Mouse (Mus musculus) CH12.LX (cell line): ENCODE data around the gene Anapc16.

ENCODE experiments used
- CHD2 ChIP-seq: IDR thresholded peaks from 2 replicates; pipeline ENCODE4 v1.6.1; 2011; ENCODE audit warnings: low read length, improper control_type of control experiment
- CTCF ChIP-seq, 2 experiments: IDR thresholded peaks in 1 of 2; conservative IDR thresholded peaks in 1 of 2; 2 replicates each; pipeline ENCODE4 v1.5.1; 2011 to 2012; ENCODE audit warnings: low read depth in 2 of 2, low read length in 2 of 2, improper control_type of control experiment in 1 of 2, inconsistent platforms in 1 of 2, mild to moderate bottlenecking in 1 of 2, moderate library complexity in 1 of 2
- E2F4 ChIP-seq: IDR thresholded peaks from 2 replicates; pipeline ENCODE4 v1.6.1; 2011; ENCODE audit warnings: low read depth, low read length, improper control_type of control experiment; ENCODE audit not compliant: insufficient replicate concordance
- EP300 ChIP-seq: IDR thresholded peaks from 2 replicates; pipeline ENCODE4 v1.6.1; 2011; ENCODE audit warnings: low read length, improper control_type of control experiment
- JUND ChIP-seq: conservative IDR thresholded peaks from 2 replicates; pipeline ENCODE4 v1.6.1; 2011; ENCODE audit warnings: low read depth, low read length, improper control_type of control experiment
- MAX ChIP-seq: IDR thresholded peaks from 2 replicates; pipeline ENCODE4 v1.6.1; 2011; ENCODE audit warnings: low read length, improper control_type of control experiment
- POLR2A ChIP-seq: IDR thresholded peaks from 2 replicates; pipeline ENCODE4 v1.6.1; 2011; ENCODE audit warnings: low read depth, mild to moderate bottlenecking, improper control_type of control experiment, low read length
- SIN3A ChIP-seq: IDR thresholded peaks from 2 replicates; pipeline ENCODE4 v1.6.1; 2012; ENCODE audit warnings: low read length, improper control_type of control experiment, inconsistent platforms
- ZC3H11A ChIP-seq: IDR thresholded peaks from 2 replicates; pipeline ENCODE4 v1.6.1; 2012; ENCODE audit warnings: low read depth, mild to moderate bottlenecking, inconsistent platforms, low read length, improper control_type of control experiment

GRCm38 (mm10) chr10:59972534-59972933 lies 30.4 kb downstream of the Anapc16 start:
- no peak for TF ChIP-seq CTCF (conservative IDR thresholded peaks at IDR 0.05 in 1 of 2, IDR thresholded peaks at IDR 0.05 in 1 of 2; ENCODE audit: low read depth in 2 of 2, low read length in 2 of 2)
- TF ChIP-seq JUND, result no peak
- no peak for TF ChIP-seq ZC3H11A
- no peak for TF ChIP-seq POLR2A
- TF ChIP-seq E2F4, result no peak
- TF ChIP-seq CHD2, result no peak
- TF ChIP-seq MAX, result no peak
- no peak for TF ChIP-seq SIN3A
- no peak for TF ChIP-seq EP300
